Mouse (Mus musculus): Measurements from ENCODE around the gene Ckap5. TPM values are rescaled to one million over a fixed set of nuclear protein-coding genes. Genes with fewer than 3 reads are reported as not detected.

The Ckap5 gene
- 1.2 and 1.6 TPM in 2 replicates for polyA plus RNA-seq (2012; rRNA removed)

GRCm38 (mm10) chr2:91526294-91527146, at the start of gene Ckap5:
TSS of gene Ckap5 (plus strand) at chr2:91526762.

GRCm38 (mm10) chr2:91636229-91636628, 109.7 kb downstream of the Ckap5 start, which contains the start of gene F2:
TSS of gene F2 (minus strand) at chr2:91636414.

GRCm38 (mm10) chr2:91649553-91650359, 123.2 kb downstream of the Ckap5 start, which contains the start of the genes Zfp408 and Arhgap1:
TSS of gene Zfp408 (minus strand) at chr2:91649791.
TSS of gene Arhgap1 (plus strand) at chr2:91649860.

Other genes starting within 250 kb of the Ckap5 start
- gene 1110051M20Rik, start 82.1 kb upstream of the Ckap5 start, polyA plus RNA-seq (2012; rRNA removed), result 4.5 and 6.2 TPM in 2 replicates
- 1.2 and 2.1 TPM in 2 replicates for gene Lrp4, start 69.3 kb upstream of the Ckap5 start, polyA plus RNA-seq (2012; rRNA removed)
- 0.75 and 1.2 TPM in 2 replicates for gene F2, start 109.7 kb downstream of the Ckap5 start, polyA plus RNA-seq (2012; rRNA removed)
- gene Zfp408, start 123.0 kb downstream of the Ckap5 start, polyA plus RNA-seq (2012; rRNA removed), result 7.5 TPM in 2 replicates
- gene Arhgap1, start 123.1 kb downstream of the Ckap5 start, polyA plus RNA-seq (2012; rRNA removed), result 55.0 and 55.1 TPM in 2 replicates
- gene Atg13, start 183.8 kb downstream of the Ckap5 start, polyA plus RNA-seq (2012; rRNA removed), result 12.2 and 14.6 TPM in 2 replicates
- 0.65 and 1.2 TPM in 2 replicates for gene Harbi1, start 184.1 kb downstream of the Ckap5 start, polyA plus RNA-seq (2012; rRNA removed)
- gene Ambra1, start 203.4 kb downstream of the Ckap5 start, polyA plus RNA-seq (2012; rRNA removed), result 8.4 and 9.5 TPM in 2 replicates

Data from stomach, adult 2 months (tissue).